Mouse (Mus musculus) embryo, embryonic 10 days (tissue): Measurements from ENCODE around the gene Camk1d.

Experiments
- DNase-seq: peaks from one replicate; pipeline ENCODE4 v3.0.0-alpha.2; 2015; ENCODE audit warnings: low spot score

Camk1d gene

GRCm38 (mm10) chr2:5709911-5710310 lies 4.4 kb downstream of the Camk1d start:
- no peak for DNase-seq

DNA sequence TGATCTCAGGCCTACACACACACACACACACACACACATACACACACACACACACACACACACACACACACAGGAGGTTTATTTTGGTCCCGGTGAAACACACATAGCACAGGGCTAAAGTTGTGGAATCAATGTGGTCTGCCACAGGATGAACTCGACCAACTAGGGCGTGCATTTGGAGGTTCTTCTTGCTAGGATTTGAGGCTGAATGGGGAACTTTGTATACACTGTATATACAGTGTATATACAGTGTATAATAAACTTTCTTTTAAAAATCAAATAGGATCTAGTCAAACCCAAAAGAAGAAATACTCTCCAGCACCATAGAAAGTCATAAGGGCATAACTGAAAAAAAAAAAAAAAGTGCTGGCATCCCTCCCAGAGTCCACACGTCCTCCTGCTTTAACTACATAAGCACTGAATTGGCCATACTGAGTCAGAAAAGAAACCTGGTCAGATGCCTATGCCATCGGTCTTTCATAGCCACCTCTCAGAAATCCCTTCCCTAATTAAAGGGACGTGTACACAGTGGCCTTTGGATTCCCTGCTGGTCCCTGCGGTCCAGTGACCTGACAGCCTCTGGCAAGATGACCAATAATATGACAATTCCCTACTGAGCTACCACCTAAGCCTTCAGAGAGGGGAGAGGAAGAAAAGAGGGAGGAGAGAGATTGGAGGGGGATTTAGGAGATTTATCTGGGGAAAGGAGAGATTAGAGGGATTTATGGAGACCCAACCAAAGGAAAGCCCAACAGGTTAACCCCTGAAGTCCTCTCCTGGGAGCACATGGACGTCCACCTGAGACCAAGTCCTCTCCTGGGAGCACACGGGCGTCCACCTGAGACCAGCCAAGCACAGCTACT lies 6.2 kb downstream of the Camk1d start:
- DNase-seq = no peak

DNA sequence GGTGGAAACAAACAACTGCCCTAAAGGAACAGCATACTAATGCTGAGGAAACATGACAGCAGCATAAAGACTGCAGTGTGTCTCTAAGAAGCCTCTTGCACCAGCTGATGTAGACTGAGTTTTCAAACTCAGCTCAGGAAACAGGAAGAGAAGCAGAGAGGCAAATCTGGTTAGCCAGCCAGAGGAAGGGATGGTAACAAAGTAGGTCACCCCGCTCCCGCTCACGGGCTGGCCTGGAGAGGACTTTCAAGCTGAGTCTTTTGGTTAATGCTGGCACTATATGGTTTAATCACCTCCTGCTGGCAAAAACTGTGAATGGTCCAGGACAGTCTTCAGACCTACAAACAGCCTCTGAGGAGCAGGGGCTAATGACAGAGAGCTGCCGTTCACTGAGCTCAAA lies 7.7 kb downstream of the Camk1d start:
- DNase-seq = no peak

DNA sequence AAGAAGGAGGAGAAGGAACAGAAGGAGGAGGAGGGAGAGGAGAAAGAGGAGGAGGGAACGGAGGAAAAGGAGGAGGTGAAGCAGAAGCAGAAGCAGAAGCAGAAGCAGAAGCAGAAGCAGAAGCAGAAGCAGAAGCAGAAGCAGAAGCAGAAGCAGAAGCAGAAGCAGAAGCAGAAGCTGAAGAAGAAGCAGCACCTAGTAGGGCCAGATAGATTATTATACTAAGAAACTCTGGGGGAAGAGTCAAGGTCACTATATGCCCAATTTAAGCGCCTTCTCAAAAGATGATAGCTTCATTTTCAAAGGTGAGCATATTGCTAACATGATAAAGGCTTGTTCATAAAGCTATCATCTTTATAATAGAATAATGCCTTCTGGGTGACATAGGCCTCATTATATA lies 11.9 kb downstream of the Camk1d start:
- DNase-seq = no peak

DNA sequence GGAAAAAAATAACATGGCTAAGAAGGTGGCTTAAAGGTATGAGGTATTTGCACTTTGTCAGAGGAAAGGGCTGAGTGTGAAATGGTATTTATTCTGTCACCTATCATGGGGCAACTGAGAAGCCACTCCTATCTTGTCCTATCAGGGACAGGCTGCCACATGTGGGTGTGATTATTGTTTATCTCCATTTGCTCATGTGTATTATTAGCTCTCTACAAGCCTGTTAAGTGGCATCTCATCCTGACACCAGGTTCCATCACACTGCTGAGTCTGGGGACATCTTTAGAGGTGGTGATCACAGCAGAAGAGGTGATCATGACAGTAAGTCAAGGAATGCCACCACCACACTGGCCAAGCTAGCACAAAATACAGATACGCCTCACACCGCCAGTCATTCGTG lies 13.4 kb downstream of the Camk1d start:
- no peak for DNase-seq

DNA sequence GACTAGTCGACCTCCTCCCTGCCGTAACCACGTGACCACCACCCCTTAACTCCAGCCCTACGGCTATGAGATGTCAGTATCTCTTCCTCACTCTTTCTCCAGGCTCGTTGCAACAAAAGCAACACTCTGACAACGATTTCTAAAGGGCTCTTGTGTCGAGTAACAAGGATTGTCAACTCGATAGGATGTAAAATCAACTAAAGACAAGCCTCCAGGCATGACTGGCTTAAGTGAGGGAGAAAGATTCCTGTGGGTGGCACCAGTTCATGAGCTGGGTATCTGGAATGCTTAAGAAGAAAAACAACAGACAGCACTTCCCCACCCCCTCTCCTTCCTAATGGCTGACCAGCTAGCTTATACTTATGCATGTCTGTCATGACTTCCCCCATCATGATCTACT lies 15.9 kb downstream of the Camk1d start:
- no peak for DNase-seq

DNA sequence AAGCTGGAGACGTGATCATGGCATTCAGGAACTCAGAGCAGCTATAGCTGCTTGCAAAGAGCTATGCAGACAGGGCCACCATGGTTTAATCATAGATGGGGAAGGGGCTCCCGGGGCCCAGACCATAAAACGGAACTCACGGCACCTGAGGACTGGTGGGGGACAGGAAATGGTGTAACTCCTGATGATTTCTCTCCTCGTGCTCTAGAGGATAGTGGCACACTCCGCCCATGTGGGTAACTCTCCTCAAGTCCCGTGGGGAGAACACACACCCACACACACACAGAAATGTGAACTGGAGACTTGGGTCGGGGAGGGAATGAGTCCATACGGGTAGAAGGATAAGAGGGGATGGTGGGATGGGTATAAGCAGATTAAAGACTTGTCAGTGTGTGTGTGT lies 20.2 kb downstream of the Camk1d start:
- no peak for DNase-seq

GRCm38 (mm10) chr2:5691729-5692128 lies 22.6 kb downstream of the Camk1d start:
- DNase-seq = no peak

DNA sequence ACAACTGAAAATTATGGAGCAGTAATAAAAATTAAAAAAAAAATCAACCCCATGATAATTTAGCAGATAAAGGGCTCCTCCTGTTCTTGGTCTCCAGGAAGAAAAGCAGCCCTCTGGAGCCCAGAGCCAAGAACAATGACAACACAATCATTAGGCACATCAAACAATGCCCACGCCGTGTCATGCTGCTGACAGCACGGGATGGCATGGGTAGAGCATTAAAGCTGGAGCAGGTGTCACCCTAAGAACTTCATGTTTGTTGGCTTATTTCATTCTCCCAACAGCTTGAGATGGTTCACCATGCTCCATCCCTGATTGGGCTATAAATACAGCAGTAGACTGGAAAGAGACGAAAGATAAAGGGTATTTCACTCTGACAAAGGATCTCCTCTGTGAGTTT lies 30.9 kb downstream of the Camk1d start:
- no peak for DNase-seq

- no peak for DNase-seq
These were observed 32.4 kb downstream of the Camk1d start for GRCm38 (mm10) chr2:5681909-5682308.

DNA sequence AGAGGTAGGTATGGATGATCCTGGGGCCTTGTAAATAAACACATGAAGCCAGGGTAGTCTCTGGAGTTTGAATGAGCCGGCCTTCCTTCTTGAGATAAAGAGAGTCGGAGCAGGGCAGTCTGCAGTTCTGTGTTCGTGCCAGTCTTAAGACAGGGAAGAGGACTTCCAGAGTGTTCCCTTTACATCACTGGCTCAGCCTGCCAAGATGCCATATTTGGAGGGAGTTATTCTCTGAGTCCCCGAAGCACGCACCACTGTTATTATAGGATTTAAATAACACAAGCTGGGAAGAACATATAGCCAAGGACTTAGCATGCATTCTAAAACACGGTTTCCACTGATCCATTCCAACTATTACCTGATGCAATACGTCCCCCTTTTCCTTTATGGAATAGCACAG lies 33.0 kb downstream of the Camk1d start:
- no peak for DNase-seq

GRCm38 (mm10) chr2:5679055-5679454 lies 35.3 kb downstream of the Camk1d start:
- DNase-seq = no peak

GRCm38 (mm10) chr2:5677472-5677871 lies 36.8 kb downstream of the Camk1d start:
- DNase-seq = no peak

DNA sequence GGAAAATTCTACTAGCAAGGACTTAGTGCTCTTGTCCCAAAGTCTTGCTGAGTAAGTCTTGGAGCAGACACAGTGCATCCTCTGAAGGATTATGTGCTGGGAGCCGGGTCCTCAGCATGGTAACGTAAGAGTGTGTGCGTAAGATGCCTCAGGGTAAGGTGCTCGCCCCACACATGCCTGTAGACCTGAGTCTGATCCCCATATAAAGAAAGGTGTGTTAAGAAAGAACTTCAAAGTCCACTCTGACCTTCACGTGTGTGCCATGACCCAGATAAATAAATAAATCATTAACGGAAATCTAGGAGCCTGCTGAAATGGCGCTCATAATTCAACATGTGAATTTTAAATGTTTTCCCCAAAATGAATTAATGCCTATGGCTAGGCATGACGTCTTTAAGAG lies 37.5 kb downstream of the Camk1d start:
- DNase-seq = no peak

DNA sequence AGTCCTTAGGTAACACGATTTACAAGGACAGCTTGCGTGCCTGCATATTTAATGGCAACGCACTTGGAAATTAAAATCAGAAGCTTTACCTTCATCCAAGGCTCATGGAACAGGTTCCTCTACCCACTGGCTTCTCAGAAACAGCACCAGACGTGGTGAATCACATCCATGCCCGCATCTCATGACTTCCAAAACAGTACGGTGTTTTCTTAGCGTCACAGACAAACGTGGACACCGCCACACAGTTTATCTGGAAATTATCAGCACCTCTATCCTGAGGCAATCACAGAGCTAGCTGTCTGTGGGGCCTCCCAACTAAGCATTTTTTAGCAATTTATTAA lies 38.2 kb downstream of the Camk1d start:
- DNase-seq = no peak

DNA sequence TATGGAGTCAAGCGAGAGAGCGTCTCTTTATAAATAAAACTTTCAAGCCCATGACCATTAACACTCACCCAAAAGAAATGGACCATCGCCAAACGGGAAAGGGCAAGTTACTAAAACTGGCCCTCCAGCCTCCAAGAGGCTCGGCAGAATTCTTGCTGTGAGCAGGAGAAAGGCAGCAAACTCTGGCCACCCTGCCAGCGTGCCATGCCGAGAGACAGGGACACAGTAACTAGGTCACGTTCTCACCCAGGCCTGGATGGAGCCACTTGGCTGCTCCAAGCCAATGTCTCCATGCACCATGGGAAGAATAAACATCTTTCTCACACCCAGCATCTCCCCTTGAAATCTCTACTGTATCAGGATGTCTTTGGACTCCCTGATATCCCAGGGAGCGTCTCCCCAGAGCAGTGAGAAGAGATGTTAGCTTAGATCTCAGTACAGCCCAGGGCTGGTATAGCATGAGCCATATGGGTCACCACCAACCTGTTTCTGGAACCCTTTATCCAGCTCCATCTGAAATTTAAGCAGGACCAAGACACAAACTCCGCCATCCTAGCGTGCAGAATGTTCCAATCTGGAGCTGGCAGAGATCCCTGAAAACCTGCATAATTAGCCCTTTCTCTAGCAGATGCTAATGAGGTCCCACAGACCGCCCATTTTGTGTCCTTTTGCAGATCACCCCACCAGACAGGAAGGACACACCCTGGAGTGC lies 38.7 kb downstream of the Camk1d start:
- DNase-seq = no peak

DNA sequence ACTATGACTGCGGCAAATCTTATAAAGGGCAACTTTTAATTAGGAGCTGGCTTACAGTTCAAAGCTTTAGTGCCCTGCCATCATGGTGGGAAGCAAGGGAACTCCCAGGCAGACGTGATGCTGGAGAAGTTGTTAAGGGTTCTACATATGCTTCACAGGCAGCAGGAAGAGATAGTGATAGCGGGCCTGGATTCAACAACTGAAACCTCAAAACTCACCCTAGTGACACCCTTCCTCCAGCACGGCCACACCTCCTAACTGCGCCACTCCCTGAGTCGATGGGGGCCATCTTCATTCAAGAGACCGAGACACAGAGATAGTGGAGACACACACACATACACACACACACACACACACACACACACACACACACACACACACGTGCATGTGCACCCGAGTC lies 39.8 kb downstream of the Camk1d start:
- DNase-seq = no peak

- DNase-seq = no peak
These were observed 40.5 kb downstream of the Camk1d start for GRCm38 (mm10) chr2:5673816-5674215.

- no peak for DNase-seq
These were observed 41.3 kb downstream of the Camk1d start for GRCm38 (mm10) chr2:5672906-5673589.

DNA sequence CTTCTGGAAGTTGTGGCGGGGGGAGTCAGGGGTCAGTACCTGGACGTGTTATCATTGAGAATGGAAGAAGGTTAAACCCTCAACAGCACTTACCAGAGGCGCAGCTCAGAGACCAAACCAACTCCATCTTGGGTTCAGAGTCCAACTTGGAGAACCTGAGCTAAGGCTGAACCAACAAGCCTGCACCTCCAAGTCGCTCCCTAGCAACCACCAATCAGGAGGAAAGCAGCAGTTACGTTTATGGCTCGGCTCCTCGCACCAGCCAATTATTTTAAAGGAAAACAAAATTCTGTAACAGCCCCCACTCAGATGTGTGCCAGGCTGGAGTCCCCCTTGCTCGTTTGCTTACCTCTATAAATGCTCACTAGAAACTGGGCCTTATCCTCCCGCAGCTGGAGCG lies 44.2 kb downstream of the Camk1d start:
- no peak for DNase-seq

- no peak for DNase-seq
These were observed 44.7 kb downstream of the Camk1d start for GRCm38 (mm10) chr2:5669498-5670040.

DNA sequence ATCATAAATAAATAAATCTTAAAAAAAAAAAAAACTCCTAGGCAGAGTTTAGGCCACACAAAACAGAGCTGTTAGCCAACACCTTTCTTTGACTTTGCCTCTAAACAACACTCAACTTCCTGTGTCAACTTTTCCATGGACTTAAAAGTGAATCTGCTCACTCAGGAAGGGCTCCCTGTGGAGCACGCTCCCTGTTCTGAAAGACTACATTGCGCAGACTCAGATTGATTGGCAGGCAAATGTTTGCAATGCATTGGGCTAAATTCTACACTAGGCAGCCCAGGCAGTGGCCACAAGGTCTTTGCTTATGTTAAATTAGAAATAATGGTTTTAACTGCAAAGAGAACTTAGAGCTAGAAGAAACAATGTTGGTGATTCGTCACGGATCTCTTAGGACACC lies 45.4 kb downstream of the Camk1d start:
- no peak for DNase-seq

- DNase-seq = no peak
These were observed 50.8 kb downstream of the Camk1d start for GRCm38 (mm10) chr2:5663499-5663898.
